ENCODE assay signal across 8 mouse cellular contexts in the genomic region with DNA sequence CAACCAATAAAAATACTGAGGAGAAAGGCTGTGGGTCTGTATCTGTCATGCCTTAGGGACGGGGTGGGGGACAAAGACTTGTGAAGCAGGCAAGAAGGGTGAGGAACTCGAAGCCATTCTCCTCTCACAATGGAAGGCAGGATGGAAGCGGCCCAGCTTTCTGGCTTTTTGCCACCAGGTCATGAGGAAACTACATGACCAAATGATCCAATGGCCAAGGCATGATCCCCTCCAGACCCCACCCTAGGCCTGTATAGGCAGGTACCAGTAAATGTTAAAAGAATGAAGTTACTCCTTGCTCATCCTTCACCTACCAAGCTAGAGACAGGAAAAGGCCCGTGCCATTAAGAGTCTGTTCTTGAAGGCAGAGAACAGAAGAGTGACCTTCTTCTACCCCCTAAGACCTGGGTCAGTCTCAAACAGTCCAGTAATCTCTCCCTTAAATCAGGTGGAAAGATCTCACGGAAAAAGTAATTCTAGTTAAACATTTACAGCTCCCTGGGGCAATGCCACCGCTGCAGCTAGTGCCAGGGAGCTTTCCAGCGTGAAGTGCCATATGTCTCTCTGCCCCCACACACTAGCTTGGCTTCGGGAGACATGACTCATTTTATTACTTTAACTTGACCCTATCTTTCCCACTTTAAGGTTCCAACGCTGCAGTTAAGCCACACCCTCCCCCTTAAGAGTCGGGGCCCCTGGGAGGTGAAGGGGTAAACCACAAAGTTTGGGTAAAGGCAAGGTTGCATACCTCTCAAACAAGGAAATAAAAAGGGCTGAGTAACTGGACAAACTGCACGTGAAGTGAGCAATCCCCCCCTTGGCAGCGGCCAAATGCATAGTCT. TPM values are rescaled to one million over a fixed set of nuclear protein-coding genes. Genes with fewer than 3 reads are reported as not detected.
DNase-seq lines count a peak whose midpoint lies in the region; ATAC-seq and TF ChIP-seq lines count a peak whose summit lies in the region.

No protein-coding gene starts in this region.

- TF ChIP-seq EP300 in MEL (IDR thresholded peaks at IDR 0.05; ENCODE audit: low read depth in 1 of 2, low read length in 2 of 2): peak; percentile 45 to 51; a peak in 3 of 4 replicates

- H3K36me3 ChIP-seq in heart, embryonic 11.5 days (ENCODE audit: control insufficient read depth, insufficient read depth, low read length): peaks cover 2% of the 10 kb centered on the region; the same call in 1 of the 2 replicates
- H3K36me3 ChIP-seq in MEL (ENCODE audit: control insufficient read depth in 1 of 2, insufficient read depth in 2 of 2, low read length in 2 of 2): peaks cover 0 to 13% of the 10 kb centered on the region in 2 experiments; a peak in 2 of 4 replicates
- H3K36me3 ChIP-seq in limb, embryonic 10.5 days: peaks cover 17% of the 10 kb centered on the region
- peaks cover 5% of the 10 kb centered on the region; the same call in 1 of the 2 replicates for H3K36me3 ChIP-seq in midbrain, embryonic 13.5 days

- H3K27me3 ChIP-seq in heart, embryonic 11.5 days (ENCODE audit: control insufficient read depth, insufficient read depth, low read length): 0 out of 2 replicates have a peak, but pooled peaks cover 5% of the 10 kb centered on the region
- no peaks in the 10 kb centered on the region for H3K27me3 ChIP-seq in MEL (ENCODE audit: control insufficient read depth in 1 of 2, insufficient read depth in 2 of 2, low read length in 2 of 2)
- H3K27me3 ChIP-seq in limb, embryonic 10.5 days (ENCODE audit: low read depth, poor library complexity, severe bottlenecking): peaks cover 47% of the 10 kb centered on the region
- peaks cover 23% of the 10 kb centered on the region for H3K27me3 ChIP-seq in midbrain, embryonic 13.5 days

- TF ChIP-seq POLR2A in MEL (IDR thresholded peaks at IDR 0.05; ENCODE audit: control insufficient read depth in 1 of 2, insufficient read depth in 1 of 2, low read depth in 1 of 2, low read length in 2 of 2, poor library complexity in 1 of 2): peak in 1 of 2 experiments; percentile 56; a peak in 3 of 4 replicates

- no peak overlapping the region for H3K27ac ChIP-seq in heart, embryonic 11.5 days (ENCODE audit: low read depth, low read length)
- peak overlapping the region; percentile 69 for H3K27ac ChIP-seq in MEL (ENCODE audit: control insufficient read depth, low read depth, low read length)
- peak overlapping the region; percentile 86; the same call in 1 of the 2 replicates for H3K27ac ChIP-seq in limb, embryonic 10.5 days
- H3K27ac ChIP-seq in midbrain, embryonic 13.5 days: no peak overlapping the region

- H3K9ac ChIP-seq in heart, embryonic 11.5 days (ENCODE audit: low read depth, low read length): peak overlapping the region; percentile 77
- peak overlapping the region; percentile 79 for H3K9ac ChIP-seq in MEL (ENCODE audit: control insufficient read depth, low read depth, low read length, poor library complexity, severe bottlenecking)
- peak overlapping the region; percentile 84 for H3K9ac ChIP-seq in midbrain, embryonic 13.5 days (replicated peaks)

- peaks cover 20% of the 10 kb centered on the region for H3K4me1 ChIP-seq in heart, embryonic 11.5 days (ENCODE audit: control insufficient read depth, insufficient read depth, low read length)
- peaks cover 0 to 18% of the 10 kb centered on the region in 2 experiments; a peak in 3 of 4 replicates for H3K4me1 ChIP-seq in MEL (ENCODE audit: control insufficient read depth in 1 of 2, insufficient read depth in 2 of 2, low read length in 2 of 2)
- H3K4me1 ChIP-seq in limb, embryonic 10.5 days: peaks cover 40% of the 10 kb centered on the region
- H3K4me1 ChIP-seq in midbrain, embryonic 13.5 days (replicated peaks): peaks cover 27% of the 10 kb centered on the region

- WGBS in heart, embryonic 11.5 days (ENCODE audit: insufficient replicate concordance): 72% methylated on average over 12 of the region's 12 CpGs
- WGBS in limb, embryonic 10.5 days: 72% methylated on average over 12 of the region's 12 CpGs
- 81% methylated on average over 12 of the region's 12 CpGs for WGBS in midbrain, embryonic 13.5 days

- DNase-seq in heart, adult 8-10 months (ENCODE audit: low spot score): no peak
- peak; percentile 78 for DNase-seq in MEL (ENCODE audit: low read depth, low spot score)
- DNase-seq in heart, postnatal 4 days: peak; percentile 23
- DNase-seq in limb, embryonic 10.5 days (ENCODE audit: low spot score): no peak
- no peak for DNase-seq in adrenal gland, adult 18-20 months (ENCODE audit: low spot score in 2 of 2)

- ATAC-seq in heart, embryonic 11.5 days (replicated peaks; ENCODE audit: insufficient number of reproducible peaks, low FRiP score, low TSS enrichment): no peak
- no peak for ATAC-seq in midbrain, embryonic 13.5 days
- ATAC-seq in inflammation-experienced regulatory T-cells, adult 6 months: no peak

- H3K4me3 ChIP-seq in heart, embryonic 11.5 days (ENCODE audit: low read depth, low read length): peak overlapping the region; percentile 72
- H3K4me3 ChIP-seq in MEL (ENCODE audit: control insufficient read depth in 1 of 2, insufficient read depth in 1 of 2, low read depth in 2 of 2, low read length in 2 of 2): peak overlapping the region; percentile 76 to 80
- peak overlapping the region; percentile 87 for H3K4me3 ChIP-seq in limb, embryonic 10.5 days
- peak overlapping the region; percentile 66 for H3K4me3 ChIP-seq in midbrain, embryonic 13.5 days (replicated peaks)

- peaks cover 15% of the 10 kb centered on the region for H3K79me2 ChIP-seq in MEL (ENCODE audit: control insufficient read depth, insufficient read depth, low read length, poor library complexity)

- no peaks in the 10 kb centered on the region for H3K9me3 ChIP-seq in heart, embryonic 11.5 days (replicated peaks; ENCODE audit: control insufficient read depth, low read length)
- no peaks in the 10 kb centered on the region for H3K9me3 ChIP-seq in MEL (replicated peaks; ENCODE audit: insufficient read depth, low read length)
- H3K9me3 ChIP-seq in limb, embryonic 10.5 days (replicated peaks): no peaks in the 10 kb centered on the region
- H3K9me3 ChIP-seq in midbrain, embryonic 13.5 days: no peaks in the 10 kb centered on the region

- no peak for TF ChIP-seq CTCF in MEL (IDR thresholded peaks at IDR 0.05 in 2 of 3, conservative IDR thresholded peaks at IDR 0.05 in 1 of 3; ENCODE audit: control insufficient read depth in 1 of 3, insufficient read depth in 1 of 3, low read depth in 2 of 3, low read length in 3 of 3, poor library complexity in 1 of 3, severe bottlenecking in 1 of 3)

- peak overlapping the region; percentile 75 for H3K4me2 ChIP-seq in heart, embryonic 11.5 days
- H3K4me2 ChIP-seq in midbrain, embryonic 13.5 days (replicated peaks): peak overlapping the region; percentile 73

- TF ChIP-seq RAD21 in MEL (IDR thresholded peaks at IDR 0.05; ENCODE audit: low read depth, low read length): no peak

RNA-seq across cellular contexts. Expression of a gene that starts 1.2 kb away (rescaled TPM):
- 1.1 TPM in 2 replicates for polyA plus RNA-seq in heart, embryonic 11.5 days (2014; fragmentation: Nextera tagmentation; extraction: Ambion mirVana)
- total RNA-seq in heart, adult 8-10 months (2022): under 1 TPM in 3 of 4 experiments, not detected in 1; 0.14 to 0.29 (median 0.22) TPM
- 2.4 TPM in 2 replicates for total RNA-seq in MEL (2012; rRNA removed)
- under 1 TPM in 1 of 2 experiments, not detected in 1; 0.84 TPM for polyA plus RNA-seq in MEL (2012; ENCODE audit: insufficient read depth in 1 of 2, insufficient read length in 2 of 2, low read depth in 1 of 2, low replicate concordance in 2 of 2, missing spikeins in 1 of 2)
- total RNA-seq in heart, postnatal 4 days (2021): under 1 TPM; 0.41 to 0.47 TPM
- polyA plus RNA-seq in limb, embryonic 10.5 days (2016; fragmentation: Nextera tagmentation; extraction: Ambion mirVana): 1.1 TPM in 2 replicates
- polyA plus RNA-seq in midbrain, embryonic 13.5 days (2015; fragmentation: Nextera tagmentation; extraction: Ambion mirVana): 1.2 and 1.3 TPM in 2 replicates
- 1 to 10 TPM in 1 of 3 experiments, under 1 TPM in 2; 0.63 to 1.2 (median 0.71) TPM for polyA plus RNA-seq in inflammation-experienced regulatory T-cells, adult 6 months (2017; shearing (Covaris generic))
- under 1 TPM; 0.33 to 0.99 TPM for total RNA-seq in adrenal gland, adult 18-20 months (2021)

RNA-seq across cellular contexts. Expression of a gene that starts 1.3 kb away (rescaled TPM):
- polyA plus RNA-seq in heart, embryonic 11.5 days (2014; fragmentation: Nextera tagmentation; extraction: Ambion mirVana): 183 and 189 TPM in 2 replicates
- 100 to 1,000 TPM in 2 of 4 experiments, 10 to 100 TPM in 2; 93.0 to 105 (median 98.0) TPM for total RNA-seq in heart, adult 8-10 months (2022)
- 294 and 325 TPM in 2 replicates for total RNA-seq in MEL (2012; rRNA removed)
- polyA plus RNA-seq in MEL (2012; ENCODE audit: insufficient read depth in 1 of 2, insufficient read length in 2 of 2, low read depth in 1 of 2, low replicate concordance in 2 of 2, missing spikeins in 1 of 2): 100 to 1,000 TPM in 1 of 2 experiments, not detected in 1; 120 TPM
- 10 to 100 TPM; 86.3 to 90.1 TPM for total RNA-seq in heart, postnatal 4 days (2021)
- polyA plus RNA-seq in limb, embryonic 10.5 days (2016; fragmentation: Nextera tagmentation; extraction: Ambion mirVana): 187 and 192 TPM in 2 replicates
- 210 and 213 TPM in 2 replicates for polyA plus RNA-seq in midbrain, embryonic 13.5 days (2015; fragmentation: Nextera tagmentation; extraction: Ambion mirVana)
- polyA plus RNA-seq in inflammation-experienced regulatory T-cells, adult 6 months (2017; shearing (Covaris generic)): 100 to 1,000 TPM; 129 to 132 (median 131) TPM
- total RNA-seq in adrenal gland, adult 18-20 months (2021): 10 to 100 TPM; 79.9 to 86.3 TPM

RNA-seq across cellular contexts. Expression of a gene that starts 17.2 kb away (rescaled TPM):
- polyA plus RNA-seq in heart, embryonic 11.5 days (2014; fragmentation: Nextera tagmentation; extraction: Ambion mirVana): 11.1 and 13.7 TPM in 2 replicates
- total RNA-seq in heart, adult 8-10 months (2022): 10 to 100 TPM in 3 of 4 experiments, 1 to 10 TPM in 1; 7.6 to 16.6 (median 14.2) TPM
- 0.72 and 0.92 TPM in 2 replicates for total RNA-seq in MEL (2012; rRNA removed)
- 1 to 10 TPM in 1 of 2 experiments, not detected in 1; 3.4 TPM for polyA plus RNA-seq in MEL (2012; ENCODE audit: insufficient read depth in 1 of 2, insufficient read length in 2 of 2, low read depth in 1 of 2, low replicate concordance in 2 of 2, missing spikeins in 1 of 2)
- total RNA-seq in heart, postnatal 4 days (2021): 1 to 10 TPM; 4.5 to 7.2 TPM
- polyA plus RNA-seq in limb, embryonic 10.5 days (2016; fragmentation: Nextera tagmentation; extraction: Ambion mirVana): 4.7 and 6.2 TPM in 2 replicates
- polyA plus RNA-seq in midbrain, embryonic 13.5 days (2015; fragmentation: Nextera tagmentation; extraction: Ambion mirVana): 7.2 and 7.5 TPM in 2 replicates
- 1 to 10 TPM in 1 of 3 experiments, under 1 TPM in 1, not detected in 1; 0.75 to 2.9 TPM for polyA plus RNA-seq in inflammation-experienced regulatory T-cells, adult 6 months (2017; shearing (Covaris generic))
- 1 to 10 TPM; 4.1 to 4.6 TPM for total RNA-seq in adrenal gland, adult 18-20 months (2021)

RNA-seq across cellular contexts. Expression of a gene that starts 24.1 kb away (rescaled TPM):
- polyA plus RNA-seq in heart, embryonic 11.5 days (2014; fragmentation: Nextera tagmentation; extraction: Ambion mirVana): 126 and 128 TPM in 2 replicates
- total RNA-seq in heart, adult 8-10 months (2022): 100 to 1,000 TPM in 3 of 4 experiments, 10 to 100 TPM in 1; 88.4 to 109 (median 104) TPM
- total RNA-seq in MEL (2012; rRNA removed): 68.4 and 75.5 TPM in 2 replicates
- 100 to 1,000 TPM in 1 of 2 experiments, not detected in 1; 107 TPM for polyA plus RNA-seq in MEL (2012; ENCODE audit: insufficient read depth in 1 of 2, insufficient read length in 2 of 2, low read depth in 1 of 2, low replicate concordance in 2 of 2, missing spikeins in 1 of 2)
- total RNA-seq in heart, postnatal 4 days (2021): 10 to 100 TPM; 87.6 to 88.7 TPM
- polyA plus RNA-seq in limb, embryonic 10.5 days (2016; fragmentation: Nextera tagmentation; extraction: Ambion mirVana): 118 and 127 TPM in 2 replicates
- polyA plus RNA-seq in midbrain, embryonic 13.5 days (2015; fragmentation: Nextera tagmentation; extraction: Ambion mirVana): 110 and 111 TPM in 2 replicates
- polyA plus RNA-seq in inflammation-experienced regulatory T-cells, adult 6 months (2017; shearing (Covaris generic)): 100 to 1,000 TPM; 134 to 144 (median 138) TPM
- 100 to 1,000 TPM in 1 of 2 experiments, 10 to 100 TPM in 1; 89.3 to 113 TPM for total RNA-seq in adrenal gland, adult 18-20 months (2021)

RNA-seq across cellular contexts. Expression of a gene that starts 24.5 kb away (rescaled TPM):
- polyA plus RNA-seq in heart, embryonic 11.5 days (2014; fragmentation: Nextera tagmentation; extraction: Ambion mirVana): 138 and 154 TPM in 2 replicates
- total RNA-seq in heart, adult 8-10 months (2022): 100 to 1,000 TPM in 2 of 4 experiments, 10 to 100 TPM in 2; 78.6 to 116 (median 100) TPM
- 167 and 181 TPM in 2 replicates for total RNA-seq in MEL (2012; rRNA removed)
- 100 to 1,000 TPM in 1 of 2 experiments, not detected in 1; 122 TPM for polyA plus RNA-seq in MEL (2012; ENCODE audit: insufficient read depth in 1 of 2, insufficient read length in 2 of 2, low read depth in 1 of 2, low replicate concordance in 2 of 2, missing spikeins in 1 of 2)
- 100 to 1,000 TPM; 103 to 106 TPM for total RNA-seq in heart, postnatal 4 days (2021)
- 148 TPM in 2 replicates for polyA plus RNA-seq in limb, embryonic 10.5 days (2016; fragmentation: Nextera tagmentation; extraction: Ambion mirVana)
- polyA plus RNA-seq in midbrain, embryonic 13.5 days (2015; fragmentation: Nextera tagmentation; extraction: Ambion mirVana): 178 and 194 TPM in 2 replicates
- 10 to 100 TPM; 62.1 to 87.3 (median 74.1) TPM for polyA plus RNA-seq in inflammation-experienced regulatory T-cells, adult 6 months (2017; shearing (Covaris generic))
- total RNA-seq in adrenal gland, adult 18-20 months (2021): 100 to 1,000 TPM; 151 to 161 TPM

Comparison
In these comparisons a context has a peak if more than half of its experiments do, and no peak if none do; other contexts are left out.
1. DNase-seq: peak in MEL (single experiment) and heart, postnatal 4 days (single experiment); none in heart, adult 8-10 months (single experiment), limb, embryonic 10.5 days (single experiment) and adrenal gland, adult 18-20 months (0 of 2).
2. H3K27ac ChIP-seq: peak in MEL (single experiment) and limb, embryonic 10.5 days (single experiment); none in heart, embryonic 11.5 days (single experiment) and midbrain, embryonic 13.5 days (single experiment).
3. Peak in every context shown above with its lines, with median percentiles within 50 percentile points of each other: H3K4me3 ChIP-seq and H3K9ac ChIP-seq.